Mouse (Mus musculus): ENCODE results near the gene Kcnq5. TPM values are rescaled to one million over a fixed set of nuclear protein-coding genes. Genes with fewer than 3 reads are reported as not detected.
"Not testable (repeated sequence)": the region's sequence is repeated elsewhere in the genome, so short reads cannot be mapped to it uniquely, and the experiment has no call there.

Kcnq5 gene
- polyA plus RNA-seq, 1 experiment from 2014 or later = 1.0 TPM

- Histone ChIP-seq H3K27ac (no peak overlapping the region), H3K9me3 (replicated peaks) (no peaks in the 10 kb centered on the region)
- 51% methylated on average over 3 of the region's 3 CpGs for WGBS (ENCODE audit: insufficient replicate concordance)
These were observed 343.0 kb downstream of the Kcnq5 start for GRCm38 (mm10) chr1:21618712-21619111.

GRCm38 (mm10) chr1:21616666-21617065 is 345.1 kb downstream of the Kcnq5 start:
- no peak overlapping the region for H3K4me2 ChIP-seq
- H3K36me3 ChIP-seq = no peaks in the 10 kb centered on the region
- no peaks in the 10 kb centered on the region for H3K27me3 ChIP-seq (replicated peaks)
- no peaks in the 10 kb centered on the region for H3K9me3 ChIP-seq (replicated peaks)
- H3K4me1 ChIP-seq = no peaks in the 10 kb centered on the region
- ATAC-seq = no peak
- no peak overlapping the region for H3K27ac ChIP-seq
- no peak overlapping the region for H3K4me3 ChIP-seq
- H3K9ac ChIP-seq = no peak overlapping the region
- WGBS (ENCODE audit: insufficient replicate concordance) = 63% methylated on average over 4 of the region's 4 CpGs

More at GRCm38 (mm10) chr1:21618712-21619111, 343.0 kb downstream of the Kcnq5 start:
- no peak overlapping the region for H3K4me3 ChIP-seq
- no peaks in the 10 kb centered on the region for H3K36me3 ChIP-seq
- H3K4me2 ChIP-seq = no peak overlapping the region
- no peaks in the 10 kb centered on the region for H3K4me1 ChIP-seq
- no peak overlapping the region for H3K9ac ChIP-seq
- H3K27me3 ChIP-seq (replicated peaks) = no peaks in the 10 kb centered on the region
- ATAC-seq = no peak

- Histone ChIP-seq H3K9me3 (replicated peaks) (no peaks in the 10 kb centered on the region), H3K9ac (no peak overlapping the region), H3K36me3 (no peaks in the 10 kb centered on the region), H3K4me3 (no peak overlapping the region), H3K4me1 (no peaks in the 10 kb centered on the region), H3K4me2 (no peak overlapping the region), H3K27me3 (replicated peaks) (no peaks in the 10 kb centered on the region), H3K27ac (no peak overlapping the region)
- no peak for ATAC-seq
- 54% methylated on average over 2 of the region's 2 CpGs for WGBS (ENCODE audit: insufficient replicate concordance)
These were observed 347.8 kb downstream of the Kcnq5 start for GRCm38 (mm10) chr1:21613933-21614332.

GRCm38 (mm10) chr1:21604003-21604402 is 357.7 kb downstream of the Kcnq5 start:
- no peak overlapping the region for H3K4me3 ChIP-seq
- H3K9ac ChIP-seq = no peak overlapping the region
- no peaks in the 10 kb centered on the region for H3K36me3 ChIP-seq
- H3K9me3 ChIP-seq (replicated peaks) = no peaks in the 10 kb centered on the region
- no peak overlapping the region for H3K27ac ChIP-seq
- 56% methylated on average over 4 of the region's 4 CpGs for WGBS (ENCODE audit: insufficient replicate concordance)
- no peak overlapping the region for H3K4me2 ChIP-seq
- no peaks in the 10 kb centered on the region for H3K27me3 ChIP-seq (replicated peaks)
- H3K4me1 ChIP-seq = no peaks in the 10 kb centered on the region
- ATAC-seq = no peak

GRCm38 (mm10) chr1:21602567-21602966 is 359.2 kb downstream of the Kcnq5 start:
- Histone ChIP-seq H3K36me3 (no peaks in the 10 kb centered on the region), H3K27ac (no peak overlapping the region), H3K27me3 (replicated peaks) (no peaks in the 10 kb centered on the region), H3K4me2 (no peak overlapping the region), H3K9me3 (replicated peaks) (no peaks in the 10 kb centered on the region), H3K4me1 (no peaks in the 10 kb centered on the region), H3K4me3 (no peak overlapping the region), H3K9ac (no peak overlapping the region)
- ATAC-seq = no peak

GRCm38 (mm10) chr1:21600606-21601005 is 361.1 kb downstream of the Kcnq5 start:
- Histone ChIP-seq H3K4me3 (no peak overlapping the region), H3K4me2 (no peak overlapping the region), H3K9me3 (replicated peaks) (no peaks in the 10 kb centered on the region), H3K27me3 (replicated peaks) (no peaks in the 10 kb centered on the region), H3K36me3 (no peaks in the 10 kb centered on the region), H3K27ac (no peak overlapping the region), H3K4me1 (no peaks in the 10 kb centered on the region), H3K9ac (no peak overlapping the region)
- WGBS (ENCODE audit: insufficient replicate concordance) = 62% methylated on average over 4 of the region's 4 CpGs
- ATAC-seq = no peak

GRCm38 (mm10) chr1:21593872-21594271 is 367.9 kb downstream of the Kcnq5 start:
- ATAC-seq = no peak
- Histone ChIP-seq H3K27me3 (replicated peaks) (no peaks in the 10 kb centered on the region), H3K27ac (no peak overlapping the region), H3K9me3 (replicated peaks) (no peaks in the 10 kb centered on the region), H3K4me3 (no peak overlapping the region), H3K4me2 (no peak overlapping the region), H3K4me1 (no peaks in the 10 kb centered on the region), H3K36me3 (no peaks in the 10 kb centered on the region), H3K9ac (no peak overlapping the region)
- 55% methylated on average over 4 of the region's 4 CpGs for WGBS (ENCODE audit: insufficient replicate concordance)

GRCm38 (mm10) chr1:21567397-21567796 is 394.3 kb downstream of the Kcnq5 start:
- not testable (repeated sequence) for H3K36me3 ChIP-seq; H3K27ac ChIP-seq; ATAC-seq; H3K27me3 ChIP-seq (replicated peaks); H3K4me1 ChIP-seq; H3K9me3 ChIP-seq (replicated peaks); H3K4me2 ChIP-seq; H3K9ac ChIP-seq; H3K4me3 ChIP-seq
- 51% methylated on average over 2 of the region's 2 CpGs for WGBS (ENCODE audit: insufficient replicate concordance)

GRCm38 (mm10) chr1:21554630-21555029 is 407.1 kb downstream of the Kcnq5 start:
- ATAC-seq = no peak
- Histone ChIP-seq H3K27me3 (replicated peaks) (no peaks in the 10 kb centered on the region), H3K36me3 (no peaks in the 10 kb centered on the region), H3K4me3 (no peak overlapping the region), H3K4me1 (no peaks in the 10 kb centered on the region), H3K4me2 (no peak overlapping the region), H3K9me3 (replicated peaks) (no peaks in the 10 kb centered on the region), H3K9ac (no peak overlapping the region), H3K27ac (no peak overlapping the region)
- WGBS (ENCODE audit: insufficient replicate concordance) = 28% methylated on average over 6 of the region's 6 CpGs

GRCm38 (mm10) chr1:21552715-21553114 is 409.0 kb downstream of the Kcnq5 start:
- H3K4me2 ChIP-seq = no peak overlapping the region
- no peak overlapping the region for H3K27ac ChIP-seq
- no peak overlapping the region for H3K9ac ChIP-seq
- 60% methylated on average over 2 of the region's 2 CpGs for WGBS (ENCODE audit: insufficient replicate concordance)
- H3K9me3 ChIP-seq (replicated peaks) = no peaks in the 10 kb centered on the region
- no peak overlapping the region for H3K4me3 ChIP-seq
- no peaks in the 10 kb centered on the region for H3K36me3 ChIP-seq
- no peak for ATAC-seq
- H3K27me3 ChIP-seq (replicated peaks) = no peaks in the 10 kb centered on the region
- H3K4me1 ChIP-seq = no peaks in the 10 kb centered on the region

- no peak for ATAC-seq
- H3K4me1 ChIP-seq = no peaks in the 10 kb centered on the region
- no peak overlapping the region for H3K4me2 ChIP-seq
- no peaks in the 10 kb centered on the region for H3K36me3 ChIP-seq
- H3K27ac ChIP-seq = no peak overlapping the region
- no peaks in the 10 kb centered on the region for H3K27me3 ChIP-seq (replicated peaks)
- H3K9me3 ChIP-seq (replicated peaks) = no peaks in the 10 kb centered on the region
- H3K9ac ChIP-seq = no peak overlapping the region
- H3K4me3 ChIP-seq = no peak overlapping the region
These were observed 417.8 kb downstream of the Kcnq5 start for GRCm38 (mm10) chr1:21543909-21544308.

- Histone ChIP-seq H3K27me3 (replicated peaks) (no peaks in the 10 kb centered on the region), H3K4me3 (no peak overlapping the region), H3K36me3 (no peaks in the 10 kb centered on the region), H3K4me2 (no peak overlapping the region), H3K9me3 (replicated peaks) (no peaks in the 10 kb centered on the region), H3K9ac (no peak overlapping the region), H3K27ac (no peak overlapping the region), H3K4me1 (no peaks in the 10 kb centered on the region)
- ATAC-seq = no peak
- WGBS (ENCODE audit: insufficient replicate concordance) = 57% methylated on average over 2 of the region's 2 CpGs
These were observed 422.3 kb downstream of the Kcnq5 start for GRCm38 (mm10) chr1:21539486-21539885.

- Histone ChIP-seq H3K9ac (no peak overlapping the region), H3K4me3 (no peak overlapping the region), H3K36me3 (no peaks in the 10 kb centered on the region), H3K9me3 (replicated peaks) (no peaks in the 10 kb centered on the region), H3K27ac (no peak overlapping the region), H3K4me1 (no peaks in the 10 kb centered on the region), H3K27me3 (replicated peaks) (no peaks in the 10 kb centered on the region), H3K4me2 (no peak overlapping the region)
- no peak for ATAC-seq
- WGBS (ENCODE audit: insufficient replicate concordance) = 59% methylated on average over 1 of the region's 1 CpGs
These were observed 430.9 kb downstream of the Kcnq5 start for GRCm38 (mm10) chr1:21530823-21531222.
